Mouse (Mus musculus) adrenal gland, postnatal 14 days (tissue): ENCODE measurements around the gene Abcf1. TPM values are rescaled to one million over a fixed set of nuclear protein-coding genes. Genes with fewer than 3 reads are reported as not detected.
A peak's percentile ranks its signal among the peaks of the same experiment; 100 is the strongest.
"Not testable (repeated sequence)": the region's sequence is repeated elsewhere in the genome, so short reads cannot be mapped to it uniquely, and the experiment has no call there.

Experiments used
- DNase-seq: peaks from one replicate; pipeline ENCODE4 v3.0.0; 2021; ENCODE audit warnings: mixed read lengths
- total RNA-seq: library from RNA; stranded (reverse); gene quantifications from 2 replicates; pipeline ENCODE4 v1.2.3, GENCODE M21; 2021

Abcf1 gene
- total RNA-seq, 1 experiment from 2014 or later = 92.5 TPM

GRCm38 (mm10) chr17:35979401-35980362 lies 10.1 kb upstream of the Abcf1 start, which contains the start of the genes Gnl1 and Prr3:
TSS of gene Gnl1 (plus strand) at chr17:35979851.
TSS of gene Prr3 (minus strand) at chr17:35980236.
- peak; percentile 95 for DNase-seq

DNA sequence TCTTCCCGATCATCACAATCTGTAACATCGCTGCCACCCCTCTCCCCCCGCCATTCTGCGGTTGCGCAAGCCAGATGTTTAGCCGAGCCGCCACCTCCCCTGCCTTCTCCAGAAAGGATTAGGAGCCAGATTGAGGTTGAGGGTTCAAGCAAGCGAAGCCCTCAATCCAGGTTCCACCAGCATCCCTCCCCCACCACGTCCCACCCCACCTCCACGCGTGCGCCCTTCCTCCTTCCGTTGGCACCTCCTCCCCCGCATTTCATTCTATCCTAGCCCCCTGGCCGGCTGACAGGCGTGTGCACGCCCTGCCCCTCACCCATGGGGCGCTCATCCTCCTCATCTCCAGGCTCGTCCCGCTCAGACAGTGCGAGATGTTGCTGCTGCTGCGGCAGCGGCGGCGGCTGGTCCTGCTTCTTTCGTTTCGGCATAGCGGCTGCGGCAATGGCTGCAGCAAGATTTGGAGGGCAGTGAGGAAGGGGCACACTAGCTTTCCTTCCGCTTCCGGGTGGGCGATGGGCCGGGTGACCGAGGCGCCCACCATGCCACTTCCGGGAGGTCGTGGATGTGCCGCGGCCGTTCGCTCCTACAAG lies 9.3 kb upstream of the Abcf1 start:
- peak; percentile 59 for DNase-seq

GRCm38 (mm10) chr17:35972131-35972530 lies 2.6 kb upstream of the Abcf1 start:
- no peak for DNase-seq

DNA sequence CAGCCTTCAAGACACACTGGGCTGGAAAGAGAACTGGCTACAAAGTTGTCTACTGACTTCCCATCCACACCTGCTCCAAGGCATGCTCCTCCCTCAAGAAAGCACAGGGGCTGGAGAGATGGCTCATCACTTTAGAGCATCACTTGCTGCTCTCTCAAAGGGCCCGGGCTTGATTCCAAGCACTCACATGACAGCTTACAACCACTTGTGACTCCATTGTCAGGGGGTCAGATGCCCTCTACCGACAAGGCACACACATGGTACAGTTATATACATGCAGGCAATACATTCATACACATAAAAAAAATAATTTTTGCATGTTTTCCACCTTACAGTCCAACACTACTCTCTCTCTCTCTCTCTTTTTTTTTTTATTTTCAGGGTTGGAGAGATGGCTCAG lies 1.9 kb downstream of the Abcf1 start:
- no peak for DNase-seq

DNA sequence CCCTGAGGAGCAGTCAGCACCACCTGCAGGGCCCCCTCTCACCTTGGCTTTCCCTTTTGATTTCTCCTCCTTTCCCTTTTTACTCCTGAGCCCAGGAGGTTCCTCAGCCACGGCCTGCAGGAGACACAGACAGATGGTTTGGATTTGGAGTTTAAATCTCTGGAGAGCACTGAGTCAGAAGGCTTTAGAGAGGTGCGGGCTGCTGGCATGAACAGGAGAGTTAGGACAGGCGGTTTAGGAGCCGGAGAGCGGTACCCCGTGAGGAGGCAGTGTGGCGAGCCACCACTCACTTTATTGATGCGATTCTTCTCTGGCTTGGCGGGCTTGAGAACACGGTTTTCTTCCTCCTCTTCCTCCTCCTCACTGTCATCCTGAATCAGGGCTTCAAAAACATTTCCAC lies 6.3 kb downstream of the Abcf1 start:
- DNase-seq = no peak

GRCm38 (mm10) chr17:35958533-35959223 lies 10.9 kb downstream of the Abcf1 start:
- DNase-seq = no peak

DNA sequence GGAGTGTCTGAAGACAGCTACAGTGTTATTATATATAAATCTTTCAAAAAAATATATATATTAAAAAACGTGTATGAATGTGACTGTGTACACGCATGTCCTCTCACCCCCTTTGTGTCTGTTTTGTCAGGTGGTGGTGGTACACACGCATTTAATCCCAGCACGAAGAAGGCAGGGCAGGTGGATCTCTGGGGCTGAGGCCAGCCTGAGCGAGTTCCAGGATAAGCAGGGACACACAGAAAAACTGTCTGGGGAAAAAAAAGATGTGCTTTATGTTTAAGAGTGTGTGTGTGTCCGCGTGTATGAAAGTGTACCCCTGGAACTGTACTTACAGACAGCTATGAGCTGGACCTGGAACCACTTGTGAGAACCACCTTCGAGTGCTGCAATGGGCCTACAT lies 14.9 kb downstream of the Abcf1 start:
- DNase-seq = no peak

DNA sequence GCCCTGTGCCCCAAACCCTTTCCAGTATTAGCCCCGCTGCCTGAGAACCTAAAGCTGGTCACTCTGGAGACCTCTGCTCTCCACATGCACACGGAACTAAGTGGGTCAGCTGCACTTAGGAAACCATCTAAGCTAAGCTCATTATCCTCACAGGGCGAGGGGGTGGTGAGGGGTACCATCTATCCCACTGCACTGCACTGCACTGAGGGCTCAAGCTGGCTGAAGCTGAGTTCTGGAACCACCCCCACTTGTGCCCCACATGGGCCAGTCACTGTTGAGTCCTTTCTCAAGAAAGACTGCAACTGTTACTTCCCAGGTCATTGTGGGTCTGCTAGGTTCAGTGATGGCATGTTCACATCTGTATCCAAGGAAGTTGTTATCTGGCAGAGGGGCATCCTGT lies 17.0 kb downstream of the Abcf1 start:
- not testable (repeated sequence) for DNase-seq

GRCm38 (mm10) chr17:35950946-35951345 lies 18.6 kb downstream of the Abcf1 start:
- not testable (repeated sequence) for DNase-seq

GRCm38 (mm10) chr17:35939941-35940340 lies 29.6 kb downstream of the Abcf1 start:
- no peak for DNase-seq

- no peak for DNase-seq
These were observed 30.5 kb downstream of the Abcf1 start for GRCm38 (mm10) chr17:35939108-35939507.

GRCm38 (mm10) chr17:35937700-35938348 lies 31.7 kb downstream of the Abcf1 start:
- peak; percentile 60 for DNase-seq

- DNase-seq = not testable (repeated sequence)
These were observed 33.8 kb downstream of the Abcf1 start for GRCm38 (mm10) chr17:35935763-35936162.

DNA sequence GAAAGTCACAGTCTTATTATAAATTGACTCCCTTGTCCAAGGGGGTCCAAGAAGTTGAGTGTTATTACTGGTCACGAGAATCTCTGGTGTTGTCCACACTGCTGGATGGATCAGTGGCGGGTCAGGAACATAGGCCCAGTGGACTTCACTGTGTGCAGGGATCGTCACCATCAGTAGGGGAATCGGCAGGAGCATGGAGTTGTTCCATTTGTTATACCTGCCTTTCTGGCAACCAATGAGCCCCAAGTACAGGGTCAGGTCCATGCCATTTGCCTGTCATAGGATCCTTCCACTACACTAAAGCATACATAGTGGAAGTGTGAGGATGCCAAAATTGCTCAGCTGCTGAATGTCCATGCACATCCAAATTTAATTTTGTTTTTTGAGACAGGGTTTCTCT lies 37.0 kb downstream of the Abcf1 start:
- DNase-seq = no peak

- DNase-seq = no peak
These were observed 38.9 kb downstream of the Abcf1 start for GRCm38 (mm10) chr17:35930627-35931026.

GRCm38 (mm10) chr17:35929534-35929933 lies 40.0 kb downstream of the Abcf1 start:
- DNase-seq = no peak

DNA sequence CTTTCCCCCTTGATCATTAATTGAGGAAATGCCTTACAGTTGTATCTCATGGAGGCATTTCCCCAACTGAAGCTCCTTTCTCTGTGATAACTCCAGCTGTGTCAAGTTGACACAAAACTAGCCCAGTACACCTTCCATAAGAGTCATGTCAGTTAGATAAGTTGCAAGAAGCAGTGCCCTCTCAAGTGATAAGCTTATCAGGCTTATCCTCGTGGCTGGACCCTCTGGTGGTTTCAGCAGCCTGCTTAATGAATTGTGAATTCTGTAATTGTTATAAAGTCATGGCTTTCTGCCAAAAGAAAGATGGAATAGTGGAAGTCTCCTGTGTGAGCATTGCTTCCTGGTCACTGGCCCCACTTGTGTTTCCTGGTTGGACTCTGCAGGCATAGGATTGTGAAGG lies 42.1 kb downstream of the Abcf1 start:
- DNase-seq = no peak

DNA sequence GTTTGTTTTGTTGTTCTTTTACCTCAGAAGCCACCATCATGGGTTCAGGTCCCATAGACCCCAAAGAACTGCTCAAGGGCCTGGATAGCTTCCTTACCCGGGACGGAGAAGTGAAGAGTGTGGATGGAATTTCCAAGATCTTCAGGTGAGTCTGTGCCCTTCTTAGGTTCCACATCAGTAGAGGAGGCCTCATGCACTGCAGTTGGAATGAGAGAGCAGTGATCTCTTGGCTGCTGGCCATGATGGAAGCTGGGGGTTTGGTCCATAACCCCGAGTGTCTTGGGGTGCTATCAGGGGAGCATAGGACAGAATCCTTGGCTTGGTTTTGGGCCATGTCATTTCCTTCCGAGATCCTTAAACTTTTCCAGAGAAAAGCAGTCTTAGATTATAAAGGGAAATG lies 46.3 kb downstream of the Abcf1 start:
- DNase-seq = peak; percentile 6

GRCm38 (mm10) chr17:35922566-35922965 lies 47.0 kb downstream of the Abcf1 start:
- no peak for DNase-seq

DNA sequence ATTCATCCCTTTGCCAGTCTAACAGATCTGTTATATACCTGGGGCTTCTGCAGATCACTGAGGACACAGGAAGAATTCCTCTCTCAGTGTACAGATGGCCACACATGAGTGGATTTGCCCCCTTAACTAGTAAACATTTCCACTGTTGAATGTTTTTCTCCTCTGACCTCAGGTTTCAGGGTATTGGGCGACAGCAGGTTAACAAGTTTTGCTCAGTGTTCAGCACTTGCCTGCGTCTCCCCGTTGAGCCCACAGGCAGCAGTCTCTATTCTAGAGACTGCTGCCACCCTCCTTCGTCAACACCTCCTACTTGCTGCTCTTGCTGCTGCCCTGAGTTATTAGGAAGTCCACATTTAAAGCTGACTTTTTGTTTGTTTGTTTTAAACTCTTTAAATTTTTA lies 47.9 kb downstream of the Abcf1 start:
- no peak for DNase-seq

DNA sequence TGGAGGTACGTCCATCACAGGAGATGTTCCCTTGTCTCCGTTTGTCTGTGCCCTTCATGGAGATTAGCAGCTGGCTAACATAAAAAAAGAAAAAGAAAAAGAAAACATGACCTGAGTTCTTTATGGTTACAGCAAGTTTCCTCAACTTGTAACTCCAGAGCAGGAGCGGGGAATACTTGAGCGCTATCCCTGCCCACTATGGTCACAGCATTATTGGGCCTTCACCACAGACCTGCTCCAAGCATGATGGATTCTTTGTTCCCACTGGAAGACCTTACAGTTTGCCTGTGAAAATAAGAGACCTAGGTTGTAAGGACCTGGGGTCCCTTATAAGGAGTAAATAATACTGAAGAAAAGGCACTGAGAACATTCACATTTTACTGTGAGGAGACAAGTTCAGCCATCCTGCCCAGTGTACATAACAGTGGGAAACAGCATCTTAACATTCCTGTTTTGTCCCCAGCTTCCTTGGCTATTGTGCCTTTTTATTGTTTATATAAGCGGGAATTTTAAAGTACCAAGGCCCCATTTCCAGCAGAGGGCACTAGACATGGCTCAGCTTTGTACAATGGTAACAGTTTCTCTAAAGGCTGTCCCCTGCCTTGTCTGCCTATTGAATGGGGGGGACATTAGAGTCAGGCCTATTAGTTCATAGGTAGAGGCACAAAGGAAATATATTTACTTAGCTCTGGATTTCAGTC lies 48.5 kb downstream of the Abcf1 start:
- DNase-seq = peak; percentile 49

DNA sequence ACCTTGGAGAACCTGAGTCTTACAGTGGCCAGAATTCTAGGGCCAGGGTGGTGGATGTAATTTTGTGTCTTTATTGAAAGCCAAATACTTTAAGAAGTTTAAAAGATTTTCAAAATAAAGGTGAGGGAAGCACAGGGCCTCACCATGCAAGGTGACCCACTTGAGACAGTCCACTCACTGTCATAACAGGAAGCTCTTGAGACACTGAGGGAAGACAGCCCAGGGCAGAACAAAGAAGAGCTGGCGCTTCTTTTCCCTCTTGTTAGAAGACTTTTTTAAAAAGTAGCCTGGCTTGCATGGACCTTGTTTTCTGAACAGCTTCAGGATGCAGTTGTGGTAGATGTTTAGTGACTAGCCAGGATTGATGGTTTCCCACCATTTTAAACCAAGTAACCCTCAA lies 49.2 kb downstream of the Abcf1 start:
- DNase-seq = no peak
